Mouse (Mus musculus) mouse trophoblast stem cell (cell line): ENCODE data around the gene Sh2d4b.

Experiments used
- in situ Hi-C, 2 experiments: fragments of 300-500 bp; cut with MseI, MboI; formaldehyde crosslinking; loops; 2 replicates in 1 of 2; 3 replicates in 1 of 2; pipeline ENCODE4 v1.15.1; 2025

The Sh2d4b gene

DNA sequence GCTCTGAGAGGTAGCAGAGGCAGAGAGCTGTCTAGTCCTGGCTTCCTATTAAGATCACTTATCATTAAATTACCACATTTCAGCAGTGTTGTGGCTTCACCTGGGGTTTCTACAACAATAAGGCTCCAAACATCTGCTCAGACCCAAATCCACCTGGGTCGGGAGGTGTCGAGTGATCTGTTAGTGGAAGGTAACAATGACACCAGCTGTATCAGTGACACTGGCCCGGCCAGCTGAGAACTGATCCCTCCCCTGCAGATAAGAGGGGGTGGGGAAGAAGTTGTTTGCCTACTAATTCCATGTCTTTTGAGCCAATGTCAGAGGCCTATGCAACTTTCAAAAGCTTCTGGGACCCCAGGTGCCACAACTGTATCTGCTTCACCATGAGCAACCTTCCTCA is at the start of gene Sh2d4b:
Gene Sh2d4b (minus strand): TSS at position 71 of the 400 bp plus-strand sequence.
- in situ Hi-C loops = no loop called here

DNA sequence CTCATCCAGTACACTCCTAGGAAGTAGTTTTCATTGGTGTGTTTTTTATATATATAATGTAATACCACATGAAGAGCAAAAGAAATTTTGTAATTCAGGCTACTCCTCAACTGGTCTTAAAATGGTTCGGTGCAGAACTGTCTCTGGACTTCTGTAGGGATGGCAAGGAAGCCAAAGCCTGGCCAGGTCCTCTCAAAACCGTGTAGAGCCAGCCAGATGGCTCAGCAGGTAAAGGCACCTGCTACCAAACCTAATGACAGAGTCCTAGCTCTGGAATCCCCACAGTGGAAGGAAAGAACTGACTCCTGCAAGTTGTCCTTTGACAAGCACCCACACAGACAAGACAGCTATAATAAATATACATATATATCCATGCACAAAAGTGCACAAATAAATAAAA is 49.4 kb upstream of the Sh2d4b start:
- in situ Hi-C loops = no loop called here

DNA sequence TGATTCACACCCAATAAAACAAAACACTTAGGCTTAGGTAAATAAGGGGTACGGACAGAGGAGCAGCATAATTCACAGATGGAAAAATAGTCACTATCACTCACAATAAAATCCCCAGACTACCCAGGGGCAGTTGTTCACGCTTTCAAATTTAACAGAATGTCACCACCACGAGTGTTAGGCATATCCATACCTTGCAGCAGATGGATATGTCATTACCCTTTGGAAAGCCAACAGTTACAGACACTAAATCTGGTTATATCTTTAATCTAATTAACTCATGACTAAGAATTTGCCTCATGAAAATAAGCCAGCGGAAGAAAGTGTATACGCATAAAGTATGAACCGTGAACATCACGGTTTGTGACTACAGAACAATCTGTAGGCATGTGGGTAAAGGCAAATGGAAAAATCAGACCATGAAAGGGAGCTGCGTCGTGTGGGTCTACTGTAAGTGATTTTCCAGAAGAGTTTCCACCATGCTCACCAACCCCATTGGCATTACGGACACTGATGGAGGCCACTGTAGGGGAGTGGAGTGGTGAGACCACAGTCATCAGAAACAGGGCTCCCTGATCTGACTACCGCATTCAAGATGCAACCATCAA is 45.4 kb upstream of the Sh2d4b start:
- in situ Hi-C loops = no loop called here

DNA sequence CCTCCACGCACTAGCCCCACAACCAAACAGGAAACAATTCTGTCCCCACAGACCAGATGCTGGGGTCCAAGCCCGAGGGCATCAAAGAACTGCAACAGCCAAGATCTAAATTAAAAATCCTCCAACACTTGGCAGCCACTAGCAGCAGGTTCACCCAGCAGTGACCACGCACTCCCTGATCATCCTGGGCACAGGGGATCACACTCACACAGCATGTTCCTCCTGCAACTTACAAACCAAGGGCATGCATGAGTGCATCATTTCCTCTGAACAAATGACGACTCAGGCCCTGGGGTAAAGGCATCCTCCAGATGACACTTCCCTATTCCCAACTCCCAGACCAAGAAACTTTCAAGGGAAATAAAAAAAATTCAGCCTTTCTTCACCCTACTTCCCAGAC is 44.0 kb upstream of the Sh2d4b start:
- in situ Hi-C loops = no loop called here

DNA sequence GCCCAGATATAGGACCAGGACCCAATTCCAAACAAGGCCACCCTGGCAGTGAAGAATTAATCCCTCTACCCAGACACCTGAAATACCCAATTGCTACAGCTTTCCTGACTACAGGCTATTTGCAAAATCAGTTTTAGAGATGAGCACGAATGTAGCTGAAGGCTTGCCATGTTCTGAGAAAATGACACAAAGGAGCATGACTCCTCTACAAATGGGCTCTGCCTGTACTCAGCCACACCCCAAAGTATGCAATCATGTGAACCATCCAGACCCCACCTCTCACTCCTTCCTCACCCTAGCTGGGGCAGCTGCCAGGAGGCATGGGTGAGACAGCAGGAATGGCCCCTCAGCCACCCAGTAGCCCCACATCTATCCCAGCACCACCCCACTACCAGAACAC is 42.4 kb upstream of the Sh2d4b start:
- in situ Hi-C loops = no loop called here

DNA sequence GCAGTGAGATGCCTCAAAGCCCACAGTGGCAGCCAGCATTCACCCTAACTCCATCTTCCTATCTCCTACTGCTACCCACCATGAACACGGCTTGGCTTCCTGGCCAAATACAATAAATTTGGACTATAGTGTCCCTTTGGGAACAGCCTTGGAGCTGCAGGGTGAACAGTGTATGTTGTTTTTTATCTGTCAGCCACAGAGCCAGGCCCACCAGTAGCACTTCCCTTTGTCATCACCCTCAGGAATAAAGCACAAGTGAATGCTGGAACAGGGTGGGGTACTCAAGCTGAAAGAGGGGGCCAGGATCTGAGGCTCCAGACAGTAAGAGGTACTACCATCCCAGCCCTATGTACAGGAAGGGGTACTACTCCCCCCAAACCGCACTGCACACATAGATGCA is 42.0 kb upstream of the Sh2d4b start:
- in situ Hi-C loops = no loop called here

DNA sequence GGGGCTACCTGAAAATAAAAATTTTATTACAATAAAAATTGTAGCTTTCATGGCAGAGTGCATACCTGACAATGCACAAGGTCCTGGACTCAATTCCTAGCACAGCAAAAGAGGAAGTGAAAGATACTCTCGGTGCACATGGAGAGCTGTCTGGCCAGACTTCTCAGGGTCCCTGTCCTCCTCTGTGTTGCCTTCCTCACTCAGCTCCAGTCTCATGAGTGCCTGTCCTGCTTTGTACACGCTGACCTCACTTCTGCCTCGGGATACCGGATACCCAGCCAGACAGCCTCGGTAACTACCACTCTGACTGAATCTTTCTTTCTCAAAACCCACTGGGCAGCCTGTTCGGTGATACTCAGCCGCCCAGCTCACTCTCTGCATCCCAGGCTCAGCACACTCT is 40.3 kb upstream of the Sh2d4b start:
- in situ Hi-C loops = no loop called here

DNA sequence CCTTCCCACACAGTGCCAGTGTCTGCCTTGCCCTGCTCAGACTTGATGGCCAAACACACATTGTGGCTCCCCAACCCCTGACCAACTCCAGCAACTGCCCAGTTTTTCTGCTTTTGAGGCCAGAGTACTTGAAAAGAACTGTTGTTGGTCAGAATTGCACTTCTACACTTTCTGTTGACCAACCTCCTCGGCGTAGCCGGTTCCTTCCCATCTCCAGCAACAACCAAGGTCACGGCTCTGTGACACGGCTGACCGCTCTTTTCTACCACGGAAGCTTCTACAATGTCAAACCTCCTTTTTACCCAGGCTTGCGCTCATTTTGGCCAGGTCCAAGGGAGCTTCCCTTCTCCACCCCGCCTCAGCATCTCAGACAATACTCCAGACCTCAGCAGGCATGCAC is 39.2 kb upstream of the Sh2d4b start:
- in situ Hi-C loops = no loop called here

DNA sequence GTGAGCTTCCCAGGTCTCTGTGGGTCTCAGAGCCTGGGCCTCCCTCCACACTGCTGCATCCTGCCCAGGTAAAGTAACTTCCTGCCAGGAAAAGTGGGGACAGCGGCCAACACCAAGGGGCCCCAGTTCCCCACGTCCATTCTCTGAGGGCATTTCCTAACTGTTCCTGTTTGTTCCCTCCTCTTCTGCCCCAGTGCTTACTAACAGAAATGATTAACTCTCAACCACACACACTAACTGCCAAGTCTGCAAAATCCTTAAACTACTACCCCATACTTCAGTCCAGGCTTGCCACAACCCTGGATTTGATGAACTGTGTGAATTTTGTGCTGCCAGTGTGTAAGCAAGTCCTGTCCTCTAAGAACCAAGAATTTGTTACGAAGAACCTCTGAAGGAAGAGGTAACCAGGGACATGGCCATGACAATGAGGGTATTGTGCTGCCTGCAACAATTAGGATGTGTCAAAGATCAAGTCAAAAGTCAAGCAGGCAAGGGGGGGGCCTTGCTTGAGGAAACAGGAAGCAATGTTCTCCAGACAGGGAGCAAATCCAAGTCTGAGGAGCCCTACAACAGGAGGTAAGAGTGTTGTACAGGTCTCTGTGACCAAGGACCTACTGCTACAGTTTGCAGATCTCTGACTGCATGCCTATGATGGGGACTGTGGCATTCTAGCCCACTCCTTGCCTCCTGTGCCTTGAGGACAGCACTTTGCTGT is 38.2 kb upstream of the Sh2d4b start:
- in situ Hi-C loops = no loop called here

DNA sequence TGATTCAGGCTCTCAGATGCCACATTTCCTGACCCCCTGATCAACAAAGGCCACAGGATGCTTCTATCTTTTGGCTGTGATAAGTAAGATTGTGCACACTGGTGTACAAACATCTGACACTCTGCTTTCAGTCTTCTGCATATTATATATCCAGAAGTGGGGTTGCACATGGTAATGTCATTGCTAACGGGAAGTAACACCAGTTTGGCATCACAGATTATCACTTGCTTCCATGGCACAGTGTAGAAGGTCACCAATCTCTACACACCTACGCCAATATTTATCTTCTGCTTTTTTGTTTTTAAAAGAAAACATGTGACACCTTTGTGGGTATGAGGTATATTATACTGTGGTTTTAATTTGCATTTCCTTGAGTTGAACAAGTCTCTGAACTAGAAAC is 36.9 kb upstream of the Sh2d4b start:
- in situ Hi-C loops = loop anchor here in 1 of 2 experiments (5.0 kb wide), 1 partner anchor 42 kb away; no protein-coding TSS in a partner anchor

DNA sequence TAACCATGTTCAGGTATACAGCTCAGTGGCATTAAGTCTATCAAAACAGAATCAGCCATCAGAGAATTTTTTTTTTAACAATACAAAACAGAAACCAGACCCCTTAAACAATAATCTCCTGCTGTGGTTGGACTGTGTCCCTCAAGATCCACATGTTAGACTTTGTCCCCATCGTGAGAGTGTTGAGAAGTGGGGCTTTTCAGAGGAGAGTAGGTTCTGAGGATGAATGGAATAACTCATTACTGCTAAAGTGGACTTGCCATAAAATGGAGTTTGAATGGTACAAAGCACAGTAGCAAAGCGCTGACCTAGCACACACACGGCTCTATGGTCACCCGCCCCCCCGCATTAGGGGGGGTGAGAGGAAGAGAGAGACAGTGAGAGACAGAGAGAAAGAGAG is 35.8 kb upstream of the Sh2d4b start:
- in situ Hi-C loops = loop anchor here in 1 of 2 experiments (5.0 kb wide), 1 partner anchor 43 kb away; no protein-coding TSS in a partner anchor

DNA sequence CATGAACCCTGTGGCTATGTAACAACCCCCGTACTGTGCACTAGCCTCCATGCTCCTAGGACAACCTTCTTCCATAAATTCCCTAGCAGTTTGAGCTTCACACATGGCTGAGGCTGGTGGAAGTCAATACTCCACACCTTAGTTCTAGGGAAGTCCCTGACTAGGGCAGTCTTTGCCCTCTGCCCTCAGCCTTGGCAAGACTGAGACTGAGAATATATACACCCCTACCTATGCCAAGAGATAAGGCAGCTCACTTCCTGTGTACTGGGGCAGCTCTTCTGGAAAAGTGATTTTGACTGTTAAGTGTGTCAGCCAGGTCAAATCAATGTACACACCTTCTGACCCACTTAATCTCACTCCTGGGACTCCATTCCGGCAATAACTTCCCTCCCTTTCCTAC is 34.0 kb upstream of the Sh2d4b start:
- in situ Hi-C loops = loop anchor here in 1 of 2 experiments (5.0 kb wide), 1 partner anchor 45 kb away; no protein-coding TSS in a partner anchor

DNA sequence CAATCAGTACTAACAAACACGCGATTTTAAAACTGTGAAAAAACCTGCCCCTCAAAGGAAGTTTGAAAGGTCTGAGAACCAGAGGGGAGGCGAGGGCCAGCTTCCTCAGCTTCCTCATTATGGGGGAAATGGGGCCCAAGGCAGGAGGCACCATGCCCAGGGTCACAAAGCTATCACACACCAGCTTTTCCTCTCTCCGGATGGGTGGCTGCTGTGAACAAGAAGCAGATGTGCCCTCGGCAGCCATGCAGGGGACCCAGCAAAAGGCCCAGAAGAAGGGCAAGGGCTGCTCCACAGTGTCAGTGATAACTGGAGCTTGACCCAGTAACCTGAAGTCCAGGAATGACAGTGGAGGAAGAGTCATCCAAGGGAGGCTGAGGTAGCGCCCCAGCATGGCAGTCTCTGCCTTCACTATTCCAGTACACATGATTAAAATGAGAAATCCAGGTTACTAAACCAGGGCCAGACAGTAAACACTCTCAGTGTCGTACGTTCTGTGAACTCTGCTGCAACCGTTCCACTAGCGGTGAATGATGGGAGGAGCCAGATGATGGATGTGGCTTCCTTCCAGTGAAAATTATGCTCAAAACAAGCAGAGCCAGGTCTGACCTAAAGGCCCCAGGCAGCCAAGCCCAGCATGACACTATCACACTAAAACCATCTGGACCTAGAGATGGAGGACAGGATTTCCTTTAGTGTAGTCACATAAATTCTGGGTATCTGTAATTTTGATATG is 31.5 kb upstream of the Sh2d4b start:
- in situ Hi-C loops = loop anchor here in 1 of 2 experiments (5.0 kb wide), 1 partner anchor 48 kb away; no protein-coding TSS in a partner anchor

DNA sequence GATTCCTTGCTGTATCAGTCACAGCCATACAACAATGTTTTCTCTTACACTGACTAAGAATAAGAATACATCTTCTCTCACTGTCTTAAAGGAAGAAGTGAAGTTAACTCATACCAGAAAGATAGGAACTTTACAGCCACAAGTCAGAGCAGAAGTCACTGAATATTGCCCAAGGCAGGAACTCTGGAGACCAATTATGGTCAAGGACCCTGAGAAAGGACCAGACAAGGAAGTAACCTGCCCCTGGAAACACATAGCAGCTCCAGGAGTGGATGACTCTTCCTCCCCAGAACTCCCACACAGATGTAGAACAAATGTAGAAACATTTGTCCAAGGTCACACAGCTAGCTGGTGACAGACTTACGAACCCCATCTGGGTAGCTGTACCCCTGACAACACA is 28.2 kb upstream of the Sh2d4b start:
- in situ Hi-C loops = no loop called here

DNA sequence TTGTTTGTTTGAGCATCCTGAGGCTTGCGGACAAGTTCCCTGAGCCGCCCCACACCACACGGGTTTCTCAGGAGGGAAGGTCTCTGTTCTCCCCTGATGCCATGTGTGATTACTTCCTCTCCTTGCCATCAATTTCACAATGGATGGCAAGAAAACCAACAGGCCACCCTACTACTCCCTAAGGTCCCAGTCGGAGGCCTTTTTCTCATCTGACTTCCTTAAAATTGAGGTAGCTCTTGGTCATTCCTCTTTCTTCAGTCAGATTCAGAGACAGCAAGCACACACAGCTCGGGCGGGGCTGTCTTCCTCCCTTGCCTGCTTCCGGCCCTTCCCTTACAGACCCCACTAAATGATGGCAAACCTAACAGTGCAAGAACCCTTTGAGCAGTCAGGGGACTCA is 26.5 kb upstream of the Sh2d4b start:
- in situ Hi-C loops = loop anchor here in 1 of 2 experiments (10.0 kb wide), 2 partner anchors 55 to 115 kb away; no protein-coding TSS in a partner anchor

DNA sequence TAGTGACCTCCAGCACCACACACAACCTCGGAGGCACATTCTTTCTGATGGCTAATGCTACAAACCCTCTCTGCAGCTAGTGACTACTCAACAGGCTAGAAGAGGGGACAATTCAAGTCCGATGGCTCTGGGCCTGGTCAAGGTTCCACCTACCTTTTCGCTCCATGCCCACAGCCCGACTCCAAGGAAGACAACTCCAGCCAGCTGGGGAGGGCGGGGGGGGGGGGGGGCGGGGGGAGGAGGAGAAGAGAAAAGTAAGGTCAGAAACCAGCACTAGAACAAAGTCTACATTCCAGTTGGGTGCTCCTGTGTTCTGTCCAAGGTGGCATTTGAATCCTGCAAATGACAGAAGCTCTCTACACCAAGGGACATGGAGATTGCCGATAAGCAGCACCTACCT is 25.4 kb upstream of the Sh2d4b start:
- in situ Hi-C loops = loop anchor here in 1 of 2 experiments (10.0 kb wide), 2 partner anchors 56 to 116 kb away; no protein-coding TSS in a partner anchor

DNA sequence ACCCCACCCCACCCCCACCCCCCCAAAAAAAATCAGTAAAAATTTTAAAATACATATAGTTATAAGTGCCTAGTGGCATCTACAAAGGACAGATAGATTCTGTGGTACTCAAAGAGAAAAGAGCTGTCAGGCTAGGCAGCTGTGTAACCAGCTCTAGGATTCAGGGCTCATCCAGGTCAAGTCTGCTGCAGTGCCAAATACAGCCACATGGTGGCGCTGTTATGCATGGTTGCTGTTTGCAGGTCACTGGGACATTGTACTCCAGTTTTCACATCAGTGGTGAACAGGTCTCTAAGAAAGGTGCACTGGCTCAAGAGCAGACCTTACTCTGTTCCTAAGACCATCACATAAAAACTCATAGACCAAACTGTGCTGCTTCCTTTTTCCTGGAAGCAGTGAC is 24.6 kb upstream of the Sh2d4b start:
- in situ Hi-C loops = loop anchor here in 1 of 2 experiments (10.0 kb wide), 2 partner anchors 57 to 117 kb away; no protein-coding TSS in a partner anchor

DNA sequence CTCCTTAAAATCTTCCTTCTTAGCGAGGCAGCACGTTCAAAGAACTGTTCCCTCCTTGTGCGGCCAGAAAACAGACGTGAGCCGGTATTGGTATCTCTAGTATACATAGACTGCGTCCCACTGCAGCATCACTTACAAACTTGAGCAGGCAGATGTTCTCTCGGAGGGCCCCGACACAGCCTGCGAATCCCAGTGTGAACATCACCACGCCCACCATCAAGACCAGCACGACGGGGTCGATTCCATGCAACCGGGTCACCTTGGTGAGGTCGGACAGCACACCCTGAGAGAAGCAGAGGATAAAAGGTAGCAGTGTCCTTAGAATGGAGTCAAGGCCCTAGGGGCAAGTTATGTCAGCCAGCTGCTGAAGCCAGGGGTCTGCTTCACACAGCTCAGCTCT is 23.6 kb upstream of the Sh2d4b start:
- in situ Hi-C loops = loop anchor here in 1 of 2 experiments (10.0 kb wide), 2 partner anchors 58 to 118 kb away; no protein-coding TSS in a partner anchor

DNA sequence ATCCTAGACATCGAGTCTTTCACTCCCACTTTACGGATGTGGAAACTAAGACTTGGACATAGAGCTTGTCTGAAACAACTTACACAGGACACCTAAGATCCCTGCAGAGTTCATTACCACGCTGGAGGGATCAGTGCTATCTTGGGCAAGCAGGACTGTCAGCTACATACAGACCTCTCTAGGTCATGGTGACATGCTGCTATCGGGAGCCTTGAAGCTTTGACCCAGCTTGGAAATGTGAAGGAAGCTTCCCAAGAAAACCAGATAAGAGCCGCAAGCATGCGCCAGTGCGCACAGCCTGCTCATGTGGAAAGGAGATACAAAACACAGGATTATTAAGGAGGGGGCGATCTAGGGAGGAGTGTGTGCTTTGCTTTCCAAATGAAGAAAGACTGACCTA is 22.8 kb upstream of the Sh2d4b start:
- in situ Hi-C loops = loop anchor here in 1 of 2 experiments (10.0 kb wide), 2 partner anchors 59 to 119 kb away; no protein-coding TSS in a partner anchor

DNA sequence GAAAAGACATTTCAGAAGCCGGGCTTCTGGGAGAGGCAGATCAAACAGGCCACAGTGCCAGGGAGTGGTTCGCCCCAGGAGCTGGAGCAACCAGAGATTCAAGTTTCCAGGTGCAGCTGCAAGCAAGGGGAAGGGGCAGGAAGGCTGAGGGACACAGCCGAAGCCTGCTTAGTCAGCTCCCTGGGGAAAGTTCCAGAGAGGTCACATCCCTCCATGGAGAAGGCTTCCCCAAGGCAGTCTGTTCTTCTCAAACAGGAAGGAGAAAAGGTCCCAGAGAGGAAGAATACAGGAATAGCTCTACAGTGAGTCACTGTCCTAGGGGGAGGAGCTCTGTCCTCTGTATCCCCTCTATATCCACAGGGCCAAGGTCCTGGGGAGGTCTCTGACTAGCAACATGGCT is 21.6 kb upstream of the Sh2d4b start:
- in situ Hi-C loops = loop anchor here in 1 of 2 experiments (10.0 kb wide), 2 partner anchors 60 to 120 kb away; no protein-coding TSS in a partner anchor

DNA sequence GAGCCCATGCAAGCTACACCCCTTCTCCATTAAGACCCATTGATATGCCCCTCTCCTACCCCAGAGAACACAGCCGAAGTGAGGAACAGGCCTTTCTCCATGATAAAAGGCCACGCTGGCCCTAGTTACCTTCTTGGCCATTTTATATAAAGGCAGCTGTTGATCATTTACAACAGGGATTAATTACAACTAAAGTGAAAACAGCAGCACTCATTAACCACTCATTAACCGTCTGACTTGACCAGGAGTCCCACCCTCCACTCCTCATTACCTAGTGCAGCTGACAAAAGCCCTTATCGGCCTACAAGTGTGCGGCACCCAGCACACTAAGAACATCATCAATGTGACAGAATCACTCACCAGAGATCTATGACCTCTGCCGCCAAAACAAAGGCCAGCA is 20.6 kb upstream of the Sh2d4b start:
- in situ Hi-C loops = loop anchor here in 1 of 2 experiments (10.0 kb wide), 2 partner anchors 61 to 121 kb away; no protein-coding TSS in a partner anchor

DNA sequence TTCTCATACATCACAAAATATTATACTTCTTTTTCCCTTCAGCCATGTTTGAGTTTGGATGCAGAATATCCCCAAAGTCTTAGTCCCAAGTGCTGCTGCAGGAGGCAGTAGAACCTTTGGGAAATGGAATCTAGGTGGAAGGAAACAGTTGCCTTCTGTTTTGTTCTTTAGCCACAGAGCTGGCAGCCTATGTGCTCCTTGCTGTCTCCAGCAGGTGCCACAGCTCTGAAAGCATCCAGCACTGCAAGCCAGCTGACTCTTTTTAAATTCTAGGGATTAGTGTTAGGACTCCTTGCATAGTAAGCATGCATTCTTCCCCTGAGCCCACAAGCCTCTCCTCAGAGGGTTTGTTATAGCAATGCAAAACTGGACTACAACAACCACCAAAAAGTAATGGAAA is 18.5 kb upstream of the Sh2d4b start:
- in situ Hi-C loops = loop anchor here in 1 of 2 experiments (10.0 kb wide), 2 partner anchors 63 to 123 kb away; no protein-coding TSS in a partner anchor
